Mouse (Mus musculus) testis, adult 2 months (tissue): Measurements from ENCODE around the gene Ube2l3. TPM values are rescaled to one million over a fixed set of nuclear protein-coding genes. Genes with fewer than 3 reads are reported as not detected.

Source experiments
- H3K27ac ChIP-seq: fragments of 200-500 bp; 2 replicates; pipeline ENCODE4 v1.5.1; 2012; ENCODE audit warnings: low read depth, low read length; ENCODE audit not compliant: control insufficient read depth, insufficient read depth
- H3K27me3 ChIP-seq: fragments of 200-500 bp; 2 replicates; pipeline ENCODE4 v1.6.1; 2012; ENCODE audit warnings: mild to moderate bottlenecking, low read length, moderate library complexity; ENCODE audit not compliant: control insufficient read depth, insufficient read depth
- H3K36me3 ChIP-seq: fragments of 200-500 bp; 2 replicates; pipeline ENCODE4 v1.6.1; 2012; ENCODE audit warnings: mild to moderate bottlenecking, low read length; ENCODE audit not compliant: control insufficient read depth, insufficient read depth
- H3K4me1 ChIP-seq: fragments of 200-500 bp; 2 replicates; pipeline ENCODE4 v1.6.1; 2012; ENCODE audit warnings: low read length; ENCODE audit not compliant: control insufficient read depth, insufficient read depth
- H3K4me3 ChIP-seq: fragments of 200-500 bp; 2 replicates; pipeline ENCODE4 v1.5.1; 2012; ENCODE audit warnings: low read depth, mild to moderate bottlenecking, low read length, moderate library complexity, mixed read lengths; ENCODE audit not compliant: control insufficient read depth
- CTCF ChIP-seq: fragments of 200-500 bp; IDR thresholded peaks from 2 replicates; pipeline ENCODE4 v1.5.1; 2012; ENCODE audit warnings: low read depth, mild to moderate bottlenecking, inconsistent platforms, low read length, moderate library complexity; ENCODE audit not compliant: control insufficient read depth, insufficient read depth, insufficient replicate concordance
- POLR2A ChIP-seq: fragments of 200-500 bp; IDR thresholded peaks from 2 replicates; pipeline ENCODE4 v1.6.1; 2012; ENCODE audit warnings: low read depth, mild to moderate bottlenecking, inconsistent platforms, low read length, moderate library complexity; ENCODE audit not compliant: control insufficient read depth
- polyA plus RNA-seq: library from polyadenylated mRNA; depleted of rRNA; stranded (reverse); fragments of >200 nt; gene quantifications from 2 replicates; pipeline ENCODE4 v1.2.3, GENCODE M21; 2012

Gene Ube2l3
- polyA plus RNA-seq, 1 experiment, result 80.1 TPM

DNA sequence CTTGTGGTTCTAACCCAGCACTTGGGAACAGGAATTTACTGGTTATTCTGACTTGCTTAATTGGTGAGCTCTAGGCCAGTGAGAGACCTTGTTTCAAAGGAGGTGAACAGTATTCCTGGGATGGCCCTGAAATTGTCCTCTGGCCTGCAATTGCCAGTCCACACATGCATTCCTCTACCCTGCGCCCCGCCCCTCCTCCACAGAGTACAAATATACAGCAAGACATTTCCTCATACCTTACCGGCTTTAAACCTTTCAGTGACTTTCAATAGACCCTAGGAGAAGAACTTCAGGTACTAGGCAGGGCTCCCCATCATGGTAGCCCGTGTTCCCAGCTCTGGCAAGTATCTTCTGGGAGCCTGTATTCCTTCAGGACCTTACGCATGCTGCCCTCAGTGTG, 23.1 kb upstream of the Ube2l3 start:
- no peaks in the 10 kb centered on the region for H3K27me3 ChIP-seq
- H3K27ac ChIP-seq, result no peak overlapping the region
- H3K4me1 ChIP-seq, result peaks cover 2% of the 10 kb centered on the region; the same call in 1 of the 2 replicates
- TF ChIP-seq POLR2A (no peak), CTCF (no peak)
- no peaks in the 10 kb centered on the region for H3K36me3 ChIP-seq
- H3K4me3 ChIP-seq, result no peak overlapping the region

DNA sequence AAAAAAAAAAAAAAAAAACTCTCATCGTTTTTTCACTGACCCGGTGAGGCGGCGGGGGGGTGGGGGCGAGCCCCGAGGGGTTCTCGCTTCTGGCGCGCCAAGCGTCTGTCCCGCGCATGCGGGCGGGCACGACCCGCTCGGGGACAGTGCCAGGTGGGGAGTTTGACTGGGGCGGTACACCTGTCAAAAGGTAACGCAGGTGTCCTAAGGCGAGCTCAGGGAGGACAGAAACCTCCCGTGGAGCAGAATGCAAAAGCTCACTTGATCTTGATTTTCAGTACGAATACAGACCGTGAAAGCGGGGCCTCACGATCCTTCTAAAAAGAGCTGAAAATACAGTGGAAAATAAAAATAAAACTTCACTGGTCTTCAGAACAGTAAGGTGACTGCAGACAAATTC, 19.7 kb upstream of the Ube2l3 start:
- Histone ChIP-seq H3K4me3 (no peak overlapping the region), H3K4me1 (peaks cover 5% of the 10 kb centered on the region; the same call in 1 of the 2 replicates), H3K36me3 (no peaks in the 10 kb centered on the region), H3K27ac (no peak overlapping the region), H3K27me3 (no peaks in the 10 kb centered on the region)
- TF ChIP-seq POLR2A (no peak), CTCF (no peak)

DNA sequence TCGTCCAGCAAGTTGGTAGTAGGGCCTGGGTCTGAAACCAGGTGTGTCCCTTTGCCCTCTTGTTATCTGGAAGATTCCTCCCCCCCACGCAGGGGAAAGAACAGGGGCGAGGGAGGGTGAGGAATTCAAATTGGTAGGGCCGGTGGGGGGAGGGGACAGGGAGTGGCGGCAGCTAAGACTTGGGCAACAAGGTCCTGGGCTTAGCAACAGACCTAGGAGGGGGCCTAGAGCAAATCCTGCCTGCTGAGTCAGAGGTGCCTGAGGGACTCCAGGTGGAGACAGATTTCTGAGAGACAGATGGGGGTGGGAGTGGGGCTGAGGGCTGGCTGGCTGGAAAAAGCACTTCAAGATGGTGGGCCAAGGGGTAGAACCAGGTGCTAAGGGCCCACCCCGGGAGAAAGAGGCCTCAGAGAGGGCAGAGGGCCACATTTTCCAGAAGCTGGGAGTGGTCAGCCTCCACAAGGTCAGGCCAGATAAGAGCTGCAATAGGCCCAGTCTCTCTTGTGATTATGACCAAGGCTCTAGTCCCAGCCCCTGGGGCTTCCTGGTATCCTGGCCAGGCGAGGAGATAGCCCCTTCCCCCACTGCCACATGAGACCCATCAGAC, 17.8 kb upstream of the Ube2l3 start:
- no peaks in the 10 kb centered on the region for H3K27me3 ChIP-seq
- no peaks in the 10 kb centered on the region for H3K36me3 ChIP-seq
- no peak overlapping the region for H3K27ac ChIP-seq
- peaks cover 5% of the 10 kb centered on the region; the same call in 1 of the 2 replicates for H3K4me1 ChIP-seq
- no peak overlapping the region for H3K4me3 ChIP-seq
- TF ChIP-seq CTCF, result no peak
- no peak for TF ChIP-seq POLR2A

DNA sequence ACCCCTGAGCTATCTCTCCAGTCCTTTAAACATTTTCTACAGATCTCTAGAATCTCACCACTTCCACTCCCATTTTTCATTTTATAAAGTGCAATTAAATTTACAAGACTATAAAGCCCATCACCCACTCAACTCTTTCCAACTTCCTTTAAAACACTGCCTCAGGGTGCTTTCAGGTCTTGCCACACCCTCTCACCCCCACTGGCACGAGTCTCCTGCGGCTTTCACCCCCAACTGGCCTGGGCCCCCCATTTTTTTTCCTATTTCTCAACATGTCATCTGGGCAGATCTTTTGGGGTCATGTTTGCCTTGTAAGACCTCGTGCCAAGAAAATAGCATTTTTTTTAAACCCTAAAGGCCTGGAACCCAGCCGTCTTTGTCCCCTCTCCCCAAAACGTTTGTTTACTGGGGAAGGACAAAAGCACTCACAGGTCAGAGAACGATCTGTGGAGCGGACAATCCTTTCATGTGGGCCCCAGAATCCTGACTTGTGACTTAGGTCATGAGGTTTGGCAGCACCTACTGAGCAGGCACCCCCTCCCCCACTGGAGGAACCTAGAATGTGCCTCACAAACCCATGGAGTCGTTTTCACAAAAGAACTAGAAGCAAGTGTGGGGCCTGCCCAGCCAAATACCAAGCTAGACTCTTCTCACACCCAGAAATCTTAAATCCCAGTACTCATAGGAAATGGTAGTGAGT, 14.6 kb upstream of the Ube2l3 start:
- Histone ChIP-seq H3K36me3 (no peaks in the 10 kb centered on the region), H3K27me3 (no peaks in the 10 kb centered on the region), H3K4me3 (no peak overlapping the region), H3K27ac (no peak overlapping the region), H3K4me1 (peaks cover 4% of the 10 kb centered on the region; the same call in 1 of the 2 replicates)
- TF ChIP-seq POLR2A (no peak), CTCF (no peak)

DNA sequence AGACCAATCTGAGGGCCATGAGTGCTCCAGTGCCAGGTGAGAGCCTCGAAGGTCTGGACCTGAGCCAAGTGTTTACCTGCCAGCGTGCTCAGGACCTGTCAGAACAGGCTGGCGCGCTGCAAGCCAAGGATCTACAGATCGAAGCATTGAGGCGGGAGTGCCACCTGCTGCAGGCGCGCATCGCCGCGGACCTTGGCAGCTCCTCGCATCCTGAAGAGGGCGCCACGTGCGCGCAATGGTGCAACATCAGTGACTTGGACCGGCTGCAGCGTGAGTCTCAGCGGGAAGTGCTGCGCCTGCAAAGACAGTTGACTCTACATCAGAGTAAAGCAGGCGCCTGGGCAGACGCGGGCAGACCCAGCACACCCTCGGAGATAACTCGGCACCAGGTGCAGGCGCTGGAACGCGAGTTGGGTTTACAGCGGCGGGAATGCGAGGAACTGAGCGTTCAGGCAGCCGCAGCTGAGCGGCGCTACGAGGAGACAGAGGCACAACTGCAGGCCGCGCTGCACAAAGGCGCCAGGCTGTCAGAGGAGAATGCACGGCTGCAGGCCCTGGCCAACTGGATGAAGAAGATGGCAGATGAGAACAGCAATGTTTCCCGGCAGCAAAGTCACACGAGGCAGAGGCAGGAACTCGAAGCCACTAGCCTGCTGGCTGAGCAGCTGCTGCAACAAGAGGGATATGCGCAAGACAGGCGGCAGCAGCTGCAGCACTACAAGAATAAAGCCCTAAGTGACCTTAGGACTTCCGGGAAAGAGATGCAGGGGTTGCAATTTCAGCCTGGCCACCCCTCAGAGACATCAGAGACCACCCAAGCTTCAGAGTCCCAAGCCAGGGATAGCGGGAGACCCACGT, 7.8 kb upstream of the Ube2l3 start:
- H3K27me3 ChIP-seq, result no peaks in the 10 kb centered on the region

DNA sequence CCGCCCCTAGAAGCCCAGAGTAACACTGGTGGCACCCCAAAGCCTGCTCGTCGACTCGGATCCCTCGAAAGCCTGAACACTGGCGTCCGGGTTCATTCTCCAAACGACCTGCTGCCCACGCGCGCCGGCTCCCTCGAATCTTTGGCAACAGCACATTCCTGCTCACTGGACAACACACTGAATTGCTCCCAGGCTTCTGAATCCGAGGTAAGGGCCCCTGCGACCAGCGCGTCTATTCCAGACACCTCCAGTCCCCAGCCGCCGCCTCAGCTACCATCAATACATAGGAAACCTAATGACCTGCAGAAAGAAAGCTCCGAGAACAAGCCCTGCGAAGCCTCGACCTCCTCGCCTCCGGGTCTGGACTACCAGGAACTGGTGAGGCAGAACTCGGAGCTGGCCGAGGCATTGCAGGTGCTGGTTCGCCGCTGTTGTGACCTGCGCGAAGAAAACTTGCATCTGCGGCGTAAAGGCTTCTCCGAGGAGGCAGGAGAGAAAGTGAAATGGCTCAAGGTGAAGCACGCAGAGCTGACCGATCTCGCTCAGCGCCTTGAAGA, 7.0 kb upstream of the Ube2l3 start:
- Histone ChIP-seq H3K27ac (peak overlapping the region; percentile 93; the same call in 1 of the 2 replicates), H3K36me3 (no peaks in the 10 kb centered on the region), H3K27me3 (no peaks in the 10 kb centered on the region), H3K4me1 (peaks cover 8% of the 10 kb centered on the region), H3K4me3 (peak overlapping the region; percentile 72)
- TF ChIP-seq POLR2A, result no peak
- no peak for TF ChIP-seq CTCF

More for the DNA sequence above, 7.8 kb upstream of the Ube2l3 start:
- Histone ChIP-seq H3K36me3 (no peaks in the 10 kb centered on the region), H3K27ac (no peak overlapping the region), H3K4me1 (peaks cover 8% of the 10 kb centered on the region), H3K4me3 (peak overlapping the region; percentile 72)
- TF ChIP-seq CTCF (peak; percentile 58; the same call in 1 of the 2 replicates), POLR2A (0 out of 2 replicates have a peak, but pooled peaks have one; percentile 8)
